Mouse (Mus musculus) gastrocnemius, postnatal 4 days (tissue): ENCODE results near the gene Medag. TPM values are rescaled to one million over a fixed set of nuclear protein-coding genes. Genes with fewer than 3 reads are reported as not detected.

Experiments used
- DNase-seq, 2 experiments: peaks; one replicate each; pipeline ENCODE4 v3.0.0; 2021 to 2022; ENCODE audit warnings: low spot score in 2 of 2, mixed read lengths in 2 of 2
- long read RNA-seq, 2 experiments: library from polyadenylated mRNA; stranded (forward); transcript quantifications; one replicate each; pipeline ENCODE4 v2.0.0; 2021
- total RNA-seq, 2 experiments: library from RNA; stranded (reverse); gene quantifications; 2 replicates each; pipeline ENCODE4 v1.2.3; 2021

Gene Medag
- total RNA-seq, result 10 to 100 TPM; 32.1 to 36.4 TPM
- long read RNA-seq, experiment 1, transcript Medag-201 (5 exons, 2,953 nt), result major isoform, 24 of 30 reads
- long read RNA-seq, experiment 1, partial matches to known transcripts, result 5 of 30 reads
- long read RNA-seq, experiment 1, other reads (novel, unspliced or antisense), result 1 of 30 reads
- long read RNA-seq, experiment 2, transcript Medag-201 (5 exons, 2,953 nt), result major isoform, 15 of 24 reads
- long read RNA-seq, experiment 2, partial matches to known transcripts, result 9 of 24 reads
- long read RNA-seq, experiment 2, other reads (novel, unspliced or antisense), result 0 of 24 reads

- peak; percentile 73 to 85 for DNase-seq
Observed at GRCm38 (mm10) chr5:149411509-149412193, at the start of gene Medag. Medag (plus strand) TSS chr5:149411749.

- DNase-seq, result no peak
Observed at GRCm38 (mm10) chr5:149362626-149363025, 48.9 kb upstream of the Medag start.

GRCm38 (mm10) chr5:149363903-149364755 is 47.4 kb upstream of the Medag start:
- no peak for DNase-seq

GRCm38 (mm10) chr5:149367011-149367410 is 44.5 kb upstream of the Medag start:
- no peak for DNase-seq

GRCm38 (mm10) chr5:149367544-149368466 is 43.7 kb upstream of the Medag start:
- DNase-seq, result no peak

GRCm38 (mm10) chr5:149368575-149369312 is 42.8 kb upstream of the Medag start:
- DNase-seq, result no peak

GRCm38 (mm10) chr5:149369373-149370035 is 42.0 kb upstream of the Medag start:
- DNase-seq, result peak in 1 of 2 experiments; percentile 44

- no peak for DNase-seq
Observed at GRCm38 (mm10) chr5:149372018-149372417, 39.5 kb upstream of the Medag start.

- DNase-seq, result no peak
Observed at GRCm38 (mm10) chr5:149373224-149373623, 38.3 kb upstream of the Medag start.

GRCm38 (mm10) chr5:149374026-149374425 is 37.5 kb upstream of the Medag start:
- no peak for DNase-seq

GRCm38 (mm10) chr5:149375074-149375888 is 36.3 kb upstream of the Medag start:
- no peak for DNase-seq

GRCm38 (mm10) chr5:149375889-149376212 is 35.7 kb upstream of the Medag start:
- peak; percentile 83 to 89 for DNase-seq

GRCm38 (mm10) chr5:149376367-149376766 is 35.2 kb upstream of the Medag start:
- DNase-seq, result no peak

GRCm38 (mm10) chr5:149377253-149377652 is 34.3 kb upstream of the Medag start:
- DNase-seq, result no peak

GRCm38 (mm10) chr5:149378566-149378965 is 33.0 kb upstream of the Medag start:
- no peak for DNase-seq

GRCm38 (mm10) chr5:149379131-149379784 is 32.3 kb upstream of the Medag start:
- DNase-seq, result no peak

GRCm38 (mm10) chr5:149379861-149380260 is 31.7 kb upstream of the Medag start:
- no peak for DNase-seq

- DNase-seq, result peak in 1 of 2 experiments; percentile 33
Observed at GRCm38 (mm10) chr5:149380388-149380916, 31.1 kb upstream of the Medag start.
